Mouse (Mus musculus) heart, postnatal 36 days (tissue): ENCODE measurements around the gene Arfgap2. TPM values are rescaled to one million over a fixed set of nuclear protein-coding genes. Genes with fewer than 3 reads are reported as not detected.
"Not testable (repeated sequence)": the region's sequence is repeated elsewhere in the genome, so short reads cannot be mapped to it uniquely, and the experiment has no call there.

Experiments used
- DNase-seq, 2 experiments: peaks; one replicate each; pipeline ENCODE4 v3.0.0; 2021 to 2022
- intact Hi-C: fragments of 180-260 bp; cut with DNase I; formaldehyde crosslinking; loops from one replicate; pipeline ENCODE4 v1.15.1; 2025
- total RNA-seq, 2 experiments: library from RNA; stranded (reverse); gene quantifications; 2 replicates each; pipeline ENCODE4 v1.2.3; 2021

Arfgap2 gene
- total RNA-seq = 10 to 100 TPM; 57.1 to 60.9 TPM

DNA sequence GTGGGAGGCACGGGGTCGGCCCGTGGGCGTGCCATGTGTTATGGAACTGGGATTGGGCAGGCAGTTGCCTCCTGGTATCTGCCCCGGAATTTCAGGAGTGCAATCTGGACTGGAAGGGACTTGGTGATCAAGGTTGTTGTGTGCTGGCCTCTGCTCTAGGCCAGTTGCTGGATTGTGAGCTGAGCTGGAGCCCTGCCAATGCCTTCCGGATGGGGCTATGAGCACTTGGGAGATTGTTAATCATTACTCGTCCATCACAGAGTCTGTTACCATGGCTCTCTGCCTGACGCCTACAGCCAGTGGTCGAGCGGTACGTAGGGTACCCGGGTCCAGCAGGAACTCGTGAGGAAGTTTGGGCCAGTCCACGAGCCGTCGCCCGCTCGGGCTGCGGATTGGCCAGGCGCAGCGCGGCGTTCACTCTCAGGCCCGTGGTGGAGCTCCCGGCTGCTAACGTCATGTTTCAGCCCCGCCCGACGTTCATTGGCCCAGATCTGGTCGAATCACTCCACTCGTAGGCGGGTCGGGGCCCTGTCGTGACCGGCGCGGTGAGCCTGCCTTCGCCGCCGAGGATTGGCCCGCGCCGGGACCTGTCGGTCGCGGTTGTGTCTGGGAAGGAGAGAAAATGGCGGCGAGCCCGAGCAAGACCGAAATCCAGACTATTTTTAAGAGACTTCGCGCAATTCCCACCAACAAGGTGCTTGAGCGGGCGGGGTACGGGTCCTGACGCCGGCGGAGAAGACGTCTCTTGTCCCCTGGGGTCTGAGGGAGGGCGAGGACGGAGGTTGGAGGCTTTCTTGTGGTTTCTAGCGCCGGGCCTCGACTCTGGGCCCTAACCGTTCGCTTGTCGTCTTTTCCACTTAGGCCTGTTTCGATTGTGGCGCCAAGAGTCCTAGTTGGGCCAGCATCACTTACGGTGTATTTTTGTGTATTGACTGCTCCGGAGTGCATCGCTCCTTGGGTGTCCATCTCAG is at the start of gene Arfgap2:
Gene Arfgap2, plus strand, starts transcription at position 264 of the 971 bp plus-strand sequence.
- DNase-seq = peak; percentile 95 to 96
- intact Hi-C loops = loop anchor here (2.0 to 5.0 kb wide), 2 partner anchors 28 to 73 kb away; partner anchors contain the start of gene Ddb2

DNA sequence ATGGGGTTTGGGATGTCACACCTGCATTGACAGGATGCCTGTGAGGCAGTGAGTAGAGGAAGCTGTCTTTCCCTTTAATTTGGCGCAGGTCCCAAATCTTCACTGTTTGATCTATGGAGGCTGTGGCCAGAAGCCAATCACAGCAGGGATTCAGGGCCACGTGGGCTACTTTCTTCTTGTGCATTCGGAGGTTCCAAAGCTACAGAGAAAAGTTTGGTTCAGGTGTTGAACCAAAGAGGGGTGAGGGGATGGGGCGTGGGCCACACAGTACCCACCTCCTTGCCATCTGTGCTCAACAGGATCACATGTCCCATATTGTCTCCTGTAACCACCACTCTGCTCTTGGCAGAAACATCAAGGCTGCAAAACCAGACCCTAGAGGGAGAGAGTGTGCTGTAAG is 47.7 kb upstream of the Arfgap2 start:
- no peak for DNase-seq
- intact Hi-C loops = no loop called here

DNA sequence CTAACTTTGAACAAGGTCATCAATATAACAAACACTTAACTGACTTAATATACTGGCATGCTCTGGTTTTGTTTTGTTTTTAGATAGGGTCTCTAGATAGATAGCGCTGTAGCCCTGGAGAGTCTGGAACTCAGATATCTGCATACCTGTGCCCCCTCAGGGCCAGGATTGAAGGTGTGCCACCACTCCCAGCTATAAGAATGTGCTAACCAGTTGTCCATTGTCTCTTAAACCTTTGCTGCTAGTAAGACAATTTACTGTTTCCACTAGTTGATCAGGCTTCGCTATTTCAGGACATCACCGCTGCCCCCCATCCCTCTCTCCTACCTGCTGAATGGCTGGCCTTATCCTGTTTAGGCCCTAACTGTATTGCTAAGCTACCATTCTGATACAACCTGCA is 44.3 kb upstream of the Arfgap2 start:
- intact Hi-C loops = no loop called here

GRCm38 (mm10) chr2:91223614-91224013 is 41.2 kb upstream of the Arfgap2 start:
- intact Hi-C loops = no loop called here
- no peak for DNase-seq

More for the DNA sequence above, 44.3 kb upstream of the Arfgap2 start:
- no peak for DNase-seq

GRCm38 (mm10) chr2:91229735-91230134 is 35.0 kb upstream of the Arfgap2 start:
- DNase-seq = no peak
- intact Hi-C loops = no loop called here

DNA sequence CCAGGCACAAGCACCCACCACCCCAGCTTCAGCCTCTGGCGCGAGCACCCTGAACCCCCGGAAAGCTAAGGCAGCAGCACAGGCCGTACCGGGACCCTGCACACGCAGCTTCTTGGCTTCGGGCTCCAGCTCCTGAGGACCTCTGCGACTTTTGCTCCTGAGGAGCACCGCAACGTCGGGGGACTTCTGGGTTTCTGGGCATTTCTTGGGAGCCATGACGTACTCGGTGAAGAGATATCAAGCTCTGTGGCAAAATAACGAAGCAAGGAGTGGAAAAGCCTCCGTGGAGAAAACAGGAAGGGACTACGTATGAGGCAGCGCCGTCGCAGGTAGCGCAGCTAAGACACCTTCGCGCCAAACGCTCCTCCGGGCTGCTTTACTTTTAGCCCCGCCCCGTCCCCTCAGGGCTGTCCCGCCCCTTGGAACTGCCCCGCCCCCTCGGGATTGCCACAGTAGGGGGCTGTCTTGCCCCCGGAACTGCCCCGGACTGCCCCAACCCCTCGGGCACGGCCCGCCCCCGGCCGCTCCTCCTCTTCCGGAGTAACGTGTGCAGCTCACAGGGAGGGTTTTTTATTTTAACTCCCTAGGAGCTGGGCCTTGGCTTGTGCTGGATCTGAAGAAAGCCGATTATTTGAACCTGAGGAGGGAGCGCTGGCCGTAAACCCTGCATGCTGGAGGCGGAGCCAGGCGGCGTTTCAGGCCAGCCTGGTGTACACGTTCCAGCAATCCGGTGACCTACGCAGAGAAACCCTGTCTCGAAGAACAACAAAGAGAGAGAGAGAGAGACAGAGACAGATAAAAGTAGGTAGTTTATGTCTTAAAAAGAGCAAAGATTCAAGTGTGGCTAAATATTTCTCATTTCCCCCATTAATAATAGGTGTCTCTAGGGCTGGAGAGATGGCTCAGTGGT is 27.9 kb upstream of the Arfgap2 start, which contains the start of gene Ddb2:
Gene Ddb2, minus strand, starts transcription at position 382 of the 910 bp plus-strand sequence.
- intact Hi-C loops = loop anchor here (1.0 to 2.0 kb wide), 3 partner anchors 19 to 35 kb away; partner anchors contain the start of genes Acp2, Arfgap2 and Nr1h3
- peak; percentile 86 to 87 for DNase-seq

GRCm38 (mm10) chr2:91237511-91238080 is 27.2 kb upstream of the Arfgap2 start:
- intact Hi-C loops = loop anchor here (1.0 to 2.0 kb wide), 2 partner anchors 19 to 27 kb away; partner anchors contain the start of gene Arfgap2

GRCm38 (mm10) chr2:91242547-91242946 is 22.2 kb upstream of the Arfgap2 start:
- intact Hi-C loops = no loop called here

More at GRCm38 (mm10) chr2:91237511-91238080, 27.2 kb upstream of the Arfgap2 start:
- DNase-seq = not testable (repeated sequence)

GRCm38 (mm10) chr2:91243416-91243815 is 21.4 kb upstream of the Arfgap2 start:
- DNase-seq = no peak
- intact Hi-C loops = no loop called here

More at GRCm38 (mm10) chr2:91242547-91242946, 22.2 kb upstream of the Arfgap2 start:
- no peak for DNase-seq

GRCm38 (mm10) chr2:91244557-91245228 is 20.1 kb upstream of the Arfgap2 start:
- no peak for DNase-seq
- intact Hi-C loops = no loop called here

DNA sequence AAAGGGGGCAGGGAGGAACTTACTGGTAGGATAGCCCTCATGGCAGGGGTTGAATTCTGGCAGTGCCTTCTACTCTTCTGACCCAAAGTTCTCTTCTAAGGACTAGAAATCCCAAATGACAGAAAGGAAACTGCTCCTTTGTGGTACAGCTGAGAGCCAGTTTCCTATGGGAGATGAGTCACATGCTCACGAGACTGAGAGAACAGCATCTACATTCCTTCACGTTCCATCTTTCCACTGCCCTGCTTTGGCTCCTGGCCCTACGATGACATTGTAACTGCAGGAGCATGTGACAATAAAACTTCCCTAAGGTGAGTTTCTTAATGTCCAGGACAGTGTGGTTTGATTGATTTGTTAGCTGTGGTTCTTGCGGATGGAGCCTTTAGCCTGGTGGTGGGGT is 16.4 kb upstream of the Arfgap2 start:
- DNase-seq = no peak
- intact Hi-C loops = no loop called here

DNA sequence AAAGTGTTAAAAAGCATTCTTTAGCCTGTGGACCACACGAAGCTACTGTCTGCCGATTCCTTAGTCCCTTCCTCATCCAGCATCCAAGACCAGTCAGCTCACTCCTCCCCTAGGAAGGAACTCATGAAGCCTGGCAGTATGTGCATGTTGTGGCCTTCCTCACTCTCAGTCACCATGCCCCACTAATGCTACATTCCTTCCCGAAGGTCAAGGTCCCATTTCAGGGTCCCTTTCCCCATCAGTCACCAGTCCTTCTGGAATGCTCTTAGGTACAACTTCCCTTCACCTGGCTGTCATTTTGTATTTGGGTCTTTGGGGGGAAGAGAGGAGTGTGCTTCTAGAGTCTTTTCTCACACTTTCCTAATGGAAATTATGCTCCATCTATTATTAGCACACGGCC is 12.8 kb upstream of the Arfgap2 start:
- DNase-seq = no peak

DNA sequence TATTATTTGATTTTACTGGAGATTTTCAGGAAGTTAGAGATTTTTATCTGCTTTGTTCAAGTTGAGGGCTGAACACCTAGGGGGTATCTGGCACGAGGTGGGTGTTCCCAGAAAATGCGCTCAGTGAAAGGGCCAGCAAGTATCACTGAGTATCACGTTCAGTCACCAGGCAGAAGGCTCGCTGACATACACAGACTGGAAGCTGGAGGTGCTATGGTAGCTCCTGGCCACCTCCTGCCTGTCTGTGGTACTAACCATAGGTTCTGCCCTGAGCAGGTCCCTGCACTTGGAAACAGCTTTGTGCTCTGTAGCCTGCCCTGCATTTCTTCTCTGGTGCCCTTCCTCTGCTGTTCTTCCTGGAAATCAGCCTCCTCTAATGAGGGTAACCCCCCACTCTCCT is 12.3 kb upstream of the Arfgap2 start:
- intact Hi-C loops = no loop called here
- no peak for DNase-seq

More for the DNA sequence above, 12.8 kb upstream of the Arfgap2 start:
- intact Hi-C loops = no loop called here

DNA sequence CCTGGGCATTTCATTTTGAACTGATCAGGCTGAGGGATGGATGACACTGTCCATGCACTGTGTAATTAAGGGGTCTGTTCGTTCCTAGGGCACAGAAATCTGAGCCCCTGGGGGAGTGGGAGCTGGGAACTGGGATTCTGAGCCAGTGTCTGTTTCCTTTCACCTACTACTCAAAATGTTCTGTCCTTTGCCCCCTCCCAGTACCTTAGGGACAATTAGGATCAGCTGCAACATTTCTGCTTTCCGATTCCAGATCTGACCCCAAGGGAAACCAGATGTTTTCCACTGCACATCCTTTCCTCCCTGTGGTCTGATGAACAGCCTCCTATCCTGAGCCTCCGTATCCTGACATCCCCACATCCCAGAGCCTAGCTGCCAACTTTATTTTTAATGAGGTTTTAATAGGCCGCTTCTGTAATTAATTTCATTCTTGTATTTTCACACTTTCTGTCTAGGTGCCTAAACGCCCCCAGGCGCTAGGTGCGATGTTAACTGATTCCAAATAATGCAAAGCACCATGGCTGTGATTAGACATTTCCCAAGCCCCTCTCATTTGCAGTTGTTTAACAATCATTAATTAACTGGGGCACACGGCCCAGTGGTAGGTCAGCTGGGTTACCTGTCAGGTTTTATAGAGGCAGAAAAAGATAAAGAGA is 9.9 kb upstream of the Arfgap2 start:
- no peak for DNase-seq
- intact Hi-C loops = loop anchor here (5.0 kb wide), 1 partner anchor 138 kb away; the partner anchor contains the start of gene Mybpc3

DNA sequence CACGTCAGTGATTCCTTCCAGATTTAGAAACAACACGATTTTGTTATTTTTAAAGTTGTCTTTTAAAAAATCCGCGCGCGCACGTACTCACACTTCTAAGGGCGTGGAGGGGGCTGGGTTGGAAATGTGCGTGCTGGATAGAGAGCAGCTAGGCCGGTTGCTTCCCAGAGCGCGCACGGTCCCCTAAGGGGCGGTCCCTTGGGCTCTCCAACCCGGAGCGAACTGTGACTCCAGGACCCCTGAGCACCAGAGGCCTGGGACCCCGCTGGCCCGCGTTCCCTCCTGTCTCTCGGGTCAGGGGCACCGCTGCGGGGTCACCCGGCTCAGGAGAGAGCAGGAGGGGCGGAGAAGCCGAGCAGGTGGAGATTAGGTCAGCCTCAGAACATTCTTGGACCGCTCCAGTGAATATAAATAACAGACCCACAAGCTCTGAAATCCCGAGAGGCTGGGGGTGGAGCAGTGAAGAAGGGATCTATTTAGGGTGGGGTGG is 9.1 kb upstream of the Arfgap2 start, which contains the start of gene Pacsin3:
Gene Pacsin3, plus strand, starts transcription at position 294 of the 490 bp plus-strand sequence.
- intact Hi-C loops = loop anchor here (1.0 to 5.0 kb wide), 2 partner anchors 18 to 138 kb away; partner anchors contain the start of gene Mybpc3
- peak; percentile 39 to 70 for DNase-seq

GRCm38 (mm10) chr2:91256256-91257125 is 8.3 kb upstream of the Arfgap2 start:
- intact Hi-C loops = loop anchor here (1.0 to 5.0 kb wide), 2 partner anchors 19 to 139 kb away; partner anchors contain the start of gene Mybpc3
- peak; percentile 65 to 78 for DNase-seq
